Mouse (Mus musculus) urinary bladder, postnatal 36 days (tissue): ENCODE data around the gene Gm7075.
A peak's percentile ranks its signal among the peaks of the same experiment; 100 is the strongest.
"Not testable (repeated sequence)": the region's sequence is repeated elsewhere in the genome, so short reads cannot be mapped to it uniquely, and the experiment has no call there.

Experiments
- DNase-seq, 2 experiments: peaks; one replicate each; pipeline ENCODE4 v3.0.0; 2022; ENCODE audit warnings: low spot score in 2 of 2, mixed read lengths in 1 of 2

The Gm7075 gene

DNA sequence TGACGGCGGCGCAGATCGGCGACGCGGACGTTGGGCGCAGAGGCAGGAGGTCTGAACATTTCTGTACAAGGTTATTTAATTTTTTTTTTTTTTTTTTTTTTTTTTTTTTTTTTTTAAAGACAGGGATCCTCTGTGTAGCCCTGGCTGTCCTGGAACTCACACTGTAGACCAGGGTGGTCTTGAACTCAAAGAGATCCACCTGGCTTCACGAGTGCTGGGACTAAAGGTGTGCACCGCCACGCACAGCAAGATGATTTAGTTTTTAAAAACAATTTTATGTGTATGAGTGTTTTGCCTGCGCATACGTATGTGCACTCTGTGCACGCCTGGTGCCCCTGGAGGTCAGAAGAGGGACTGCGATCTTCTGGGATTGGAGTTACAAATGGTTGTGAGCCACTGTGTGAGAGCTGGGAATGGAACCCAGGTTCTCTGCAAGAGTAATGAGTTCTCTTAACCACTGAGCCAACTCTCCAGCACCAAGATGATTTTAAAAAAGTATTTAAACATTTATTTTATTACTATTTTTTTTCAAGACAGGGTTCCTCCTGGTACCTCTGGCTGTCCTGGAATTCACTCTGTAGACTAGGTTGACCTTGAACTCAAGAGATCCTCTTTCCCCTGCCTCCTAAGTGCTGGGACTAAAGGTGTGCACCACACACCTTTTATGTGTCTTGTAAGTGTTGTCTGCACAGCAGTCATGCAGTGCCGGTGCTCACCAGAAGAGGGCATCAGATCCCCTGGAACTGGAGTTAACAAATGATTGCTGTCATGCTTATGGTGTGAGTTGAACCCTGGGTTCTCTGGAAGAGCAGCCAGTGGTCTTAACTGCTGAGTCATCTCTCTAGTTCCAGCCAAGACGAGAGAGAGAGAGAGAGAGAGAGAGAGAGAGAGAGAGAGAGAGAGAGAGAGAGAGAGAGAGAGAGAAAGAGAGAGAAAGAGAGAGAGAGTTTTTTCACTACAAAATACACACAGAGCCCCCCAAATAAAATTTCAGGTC, at the start of gene Gm7075:
TSS of gene Gm7075 (minus strand) at position 51 of the 997 bp plus-strand sequence.
- DNase-seq: peak in 1 of 2 experiments; percentile 13

- DNase-seq: no peak
Observed at GRCm38 (mm10) chr10:63460935-63461334, 39.3 kb upstream of the Gm7075 start.

- DNase-seq: no peak
Observed at GRCm38 (mm10) chr10:63457292-63458128, 35.9 kb upstream of the Gm7075 start.

- no peak for DNase-seq
Observed at GRCm38 (mm10) chr10:63455110-63455878, 33.7 kb upstream of the Gm7075 start.

DNA sequence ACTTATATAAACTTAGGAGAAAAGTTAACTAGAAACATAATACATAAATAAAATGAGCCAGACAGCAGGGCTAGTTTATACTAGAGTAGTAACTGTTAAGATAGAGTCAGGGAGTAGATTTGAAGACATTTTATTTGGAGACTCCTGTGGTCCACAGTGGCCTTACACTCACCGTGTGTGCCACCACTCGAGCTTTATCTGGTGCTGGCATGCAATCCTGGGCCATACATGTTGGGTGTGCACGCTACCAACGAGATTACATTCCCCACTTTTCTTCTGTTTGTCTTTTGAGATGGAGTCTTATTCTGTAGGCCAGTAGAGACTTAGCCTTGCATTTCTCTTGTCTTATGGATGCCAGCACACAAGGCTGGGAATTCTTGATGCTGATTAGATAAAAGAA, 32.3 kb upstream of the Gm7075 start:
- no peak for DNase-seq

GRCm38 (mm10) chr10:63444602-63445387, 23.2 kb upstream of the Gm7075 start:
- DNase-seq: not testable (repeated sequence)

DNA sequence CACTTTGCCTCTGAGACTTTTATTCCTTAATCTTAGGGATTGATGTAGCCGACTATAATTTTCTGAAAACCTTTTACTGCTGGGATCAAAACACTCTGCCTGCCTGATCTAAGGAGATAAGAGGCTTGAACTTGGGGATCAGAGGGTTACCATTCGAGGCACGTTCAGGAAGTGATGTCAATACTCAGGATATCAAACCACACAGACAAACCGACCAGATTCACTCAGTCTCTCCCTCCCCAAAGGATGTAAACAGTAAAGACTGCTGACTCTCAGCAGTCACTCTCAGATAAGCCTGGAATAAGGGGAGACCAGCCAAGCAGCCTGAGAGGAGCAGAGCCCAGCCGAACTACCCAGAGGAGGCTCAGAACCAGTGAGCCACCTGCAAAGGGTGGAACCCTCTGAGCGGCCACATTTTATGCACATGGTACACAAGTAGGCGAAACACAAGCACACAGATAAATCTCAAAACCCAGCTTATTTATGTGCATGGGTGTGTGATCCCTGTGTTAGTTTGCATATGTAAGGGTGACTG, 18.2 kb upstream of the Gm7075 start:
- no peak for DNase-seq

DNA sequence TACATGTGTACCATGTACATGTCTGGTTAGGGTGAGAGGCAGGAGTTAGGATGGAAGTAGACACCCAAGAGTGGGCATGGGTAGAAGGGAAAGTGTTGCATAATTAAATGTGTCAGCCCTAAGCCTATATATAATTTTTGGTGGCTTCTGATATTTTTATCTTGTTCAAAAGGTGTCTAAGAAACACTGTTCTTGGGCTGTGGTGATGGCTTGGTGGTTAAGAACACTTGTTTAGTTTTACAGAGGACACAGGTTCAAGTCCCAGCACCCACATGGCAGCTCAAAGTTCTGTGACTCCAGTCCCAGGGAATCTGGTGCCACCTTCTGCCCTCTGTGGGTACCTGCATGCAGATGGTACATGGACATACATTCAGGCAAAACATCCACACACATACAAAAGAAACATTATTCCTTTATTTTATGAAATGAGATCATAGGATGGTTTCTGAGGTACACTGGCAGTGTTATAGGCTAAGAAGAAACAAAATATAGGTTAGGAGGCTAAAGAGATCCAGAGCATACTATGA, 17.2 kb upstream of the Gm7075 start:
- DNase-seq: no peak

DNA sequence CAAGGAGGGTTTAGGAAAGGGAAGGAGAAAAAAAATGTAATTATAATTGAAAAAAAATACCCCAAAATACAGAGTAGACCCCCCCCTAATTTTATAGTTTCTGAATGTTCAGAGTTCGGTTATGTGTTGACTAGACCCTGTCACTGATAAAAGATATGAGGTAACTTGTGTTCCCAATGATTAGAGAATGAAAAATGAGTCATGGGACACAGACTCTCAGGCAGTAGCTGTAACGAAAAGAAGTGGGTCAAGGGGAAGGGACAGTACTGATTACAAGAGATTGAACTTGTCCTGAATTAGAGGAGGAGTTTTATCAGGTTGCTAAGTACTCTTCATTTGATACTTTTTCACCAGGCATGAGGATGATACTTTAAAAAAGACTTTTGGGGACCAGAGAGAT, 11.3 kb upstream of the Gm7075 start:
- no peak for DNase-seq

- DNase-seq: no peak
Observed at GRCm38 (mm10) chr10:63432099-63432498, 10.5 kb upstream of the Gm7075 start.

GRCm38 (mm10) chr10:63431221-63431736, 9.7 kb upstream of the Gm7075 start:
- DNase-seq: no peak

- DNase-seq: peak; percentile 73 to 86
Observed at GRCm38 (mm10) chr10:63429785-63430305, 8.3 kb upstream of the Gm7075 start, which contains the start of gene Ctnna3. Ctnna3 (plus strand) TSS chr10:63430098.

DNA sequence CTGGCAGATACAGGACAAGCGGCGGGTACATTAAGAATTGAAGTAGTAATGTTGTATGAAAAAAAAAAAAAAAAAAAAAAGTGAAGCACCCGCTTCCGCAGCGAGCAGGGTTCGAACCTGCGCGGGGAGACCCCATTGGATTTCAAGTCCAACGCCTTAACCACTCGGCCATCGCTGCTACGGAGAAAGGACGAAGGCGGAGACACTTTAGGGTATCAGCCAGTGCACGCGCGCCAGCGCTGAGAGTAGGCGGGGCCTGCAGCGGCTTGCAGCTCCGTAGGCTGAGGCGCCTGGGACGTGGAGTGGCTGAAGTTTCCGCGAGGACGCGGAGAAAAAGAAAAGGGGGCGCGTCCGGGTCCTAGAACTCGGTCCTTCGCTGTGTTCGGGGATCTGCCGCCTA, 7.8 kb upstream of the Gm7075 start:
- DNase-seq: peak; percentile 100

DNA sequence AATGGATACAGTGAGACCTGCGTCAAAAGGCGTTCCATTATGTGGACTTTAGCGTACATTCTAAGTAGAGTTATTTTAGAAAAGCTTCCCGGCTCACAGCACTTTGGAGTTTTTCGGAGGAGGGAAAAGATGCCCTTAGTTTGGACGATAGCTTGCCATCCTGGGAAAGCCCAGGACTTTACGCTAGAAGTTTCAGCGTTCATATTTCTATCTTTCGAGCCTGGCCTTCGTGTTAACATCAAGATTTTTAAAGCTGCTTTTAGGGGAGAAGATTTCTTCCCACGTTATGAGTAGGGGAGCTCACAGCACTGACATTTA, 7.4 kb upstream of the Gm7075 start:
- DNase-seq: no peak

- peak; percentile 9 to 19 for DNase-seq
Observed at GRCm38 (mm10) chr10:63428243-63429022, 6.8 kb upstream of the Gm7075 start.

GRCm38 (mm10) chr10:63427146-63427545, 5.6 kb upstream of the Gm7075 start:
- DNase-seq: no peak

GRCm38 (mm10) chr10:63424475-63424814, 2.9 kb upstream of the Gm7075 start:
- DNase-seq: peak in 1 of 2 experiments; percentile 22

GRCm38 (mm10) chr10:63423591-63424474, 2.2 kb upstream of the Gm7075 start:
- no peak for DNase-seq
